Mouse (Mus musculus) myocyte (in vitro differentiated cells): ENCODE data around the gene Aldh5a1.

Experiments
- E2F4 ChIP-seq: IDR thresholded peaks from one replicate; pipeline ENCODE4 v1.6.1; 2011; ENCODE audit warnings: mild to moderate bottlenecking, control low read depth, moderate library complexity; ENCODE audit not compliant: insufficient read depth
- POLR2A ChIP-seq: IDR thresholded peaks from one replicate; pipeline ENCODE4 v1.6.1; 2011; ENCODE audit warnings: low read depth, mild to moderate bottlenecking, control low read depth, moderate library complexity; ENCODE audit not compliant: insufficient read length
- USF1 ChIP-seq: IDR thresholded peaks from one replicate; pipeline ENCODE4 v1.6.1; 2011; ENCODE audit warnings: low read depth, mild to moderate bottlenecking, control low read depth, moderate library complexity

DNA sequence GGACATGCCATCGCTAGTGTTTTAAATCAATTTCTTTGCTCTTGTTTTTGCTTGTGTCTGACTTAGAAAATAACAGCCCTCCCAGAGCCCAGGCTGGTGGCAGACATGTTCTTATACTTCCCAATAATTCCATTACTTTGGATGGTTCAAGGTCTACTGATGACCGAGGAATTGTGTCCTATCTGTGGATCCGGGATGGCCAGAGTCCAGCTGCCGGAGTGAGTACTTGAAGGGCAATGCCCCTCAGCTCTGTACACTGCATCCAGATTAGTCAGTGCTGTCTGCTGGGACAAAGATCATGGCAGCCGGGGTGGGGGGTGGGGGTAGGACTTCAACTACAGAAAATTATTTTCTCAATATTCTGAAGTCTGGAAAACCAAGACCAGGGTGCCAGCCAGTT, 56.8 kb downstream of the Aldh5a1 start:
- TF ChIP-seq POLR2A (no peak), USF1 (no peak), E2F4 (no peak)
